Mouse (Mus musculus) midbrain, embryonic 15.5 days (tissue): Measurements from ENCODE around the gene Prpsap1. TPM values are rescaled to one million over a fixed set of nuclear protein-coding genes. Genes with fewer than 3 reads are reported as not detected.
A peak's percentile ranks its signal among the peaks of the same experiment; 100 is the strongest.

Experiments
- ATAC-seq: fragments of 200-750 bp; cut with Nextera tagmentation; replicated peaks from 2 replicates; pipeline ENCODE4 v1.8.0; 2017; ENCODE audit warnings: moderate TSS enrichment
- H3K27ac ChIP-seq: fragments of 300-500 bp; sonication (generic); 2 replicates; pipeline ENCODE4 v1.5.1; 2015; ENCODE audit warnings: mild to moderate bottlenecking, inconsistent platforms
- H3K27me3 ChIP-seq: fragments of 300-500 bp; sonication (generic); replicated peaks from 2 replicates; pipeline ENCODE4 v1.6.1; 2015; ENCODE audit warnings: inconsistent platforms
- H3K36me3 ChIP-seq: fragments of 300-500 bp; sonication (generic); replicated peaks from 2 replicates; pipeline ENCODE4 v1.6.1; 2015; ENCODE audit warnings: inconsistent platforms
- H3K4me1 ChIP-seq: fragments of 300-500 bp; sonication (generic); 2 replicates; pipeline ENCODE4 v1.6.1; 2015; ENCODE audit warnings: inconsistent platforms
- H3K4me2 ChIP-seq: fragments of 300-500 bp; sonication (generic); 2 replicates; pipeline ENCODE4 v1.6.1; 2015; ENCODE audit warnings: inconsistent platforms, mild to moderate bottlenecking, moderate library complexity
- H3K4me3 ChIP-seq: fragments of 300-500 bp; sonication (generic); 2 replicates; pipeline ENCODE4 v1.5.1; 2015; ENCODE audit warnings: mild to moderate bottlenecking, inconsistent platforms
- H3K9ac ChIP-seq: fragments of 300-500 bp; sonication (generic); 2 replicates; pipeline ENCODE4 v1.6.1; 2015; ENCODE audit warnings: mild to moderate bottlenecking, inconsistent platforms
- H3K9me3 ChIP-seq: fragments of 300-500 bp; sonication (generic); 2 replicates; pipeline ENCODE4 v1.6.1; 2016; ENCODE audit warnings: inconsistent platforms
- WGBS: fragments of 180-500 bp; shearing (Covaris S2); methylation state at CpG from one replicate; pipeline ENCODE4 v1.1.7; 2015; ENCODE audit warnings: mixed read lengths; 5-methylcytosine and 5-hydroxymethylcytosine counted together
- polyA plus RNA-seq: library from polyadenylated mRNA; unstranded; fragments of >200 nt; fragmentation: Nextera tagmentation; extraction: Ambion mirVana; gene quantifications from 2 replicates; pipeline ENCODE4 v1.2.1, GENCODE M21; 2015

Gene Prpsap1
- polyA plus RNA-seq, 1 experiment from 2014 or later = 199 TPM

DNA sequence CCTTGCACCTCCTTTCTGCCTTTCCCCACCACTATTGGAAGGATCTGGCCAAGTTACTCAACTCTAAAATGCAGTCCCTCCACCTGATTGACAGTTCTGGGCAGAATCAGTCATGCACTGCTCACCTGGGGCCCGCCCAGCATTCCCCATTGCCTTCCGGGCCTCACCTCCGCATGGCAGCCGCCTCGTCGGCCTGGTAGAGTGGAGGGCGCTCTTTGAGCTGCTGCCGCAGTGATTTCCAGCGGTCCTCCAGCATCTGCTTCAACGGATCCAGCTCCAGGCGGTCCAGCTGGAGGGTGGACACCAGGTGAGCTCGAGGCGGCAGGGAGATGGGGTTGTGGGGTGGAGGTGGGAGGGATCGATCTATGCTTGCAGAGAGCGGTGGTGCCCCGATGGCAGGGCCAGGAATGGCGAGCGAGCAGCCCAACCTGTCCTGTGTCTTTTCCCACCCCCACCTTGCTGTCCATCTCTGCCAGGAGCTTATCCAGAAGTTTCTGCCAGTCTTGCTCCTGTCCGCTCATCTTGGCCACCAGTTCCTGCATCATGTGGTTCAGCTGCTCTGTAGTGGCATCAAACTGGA lies 47.6 kb downstream of the Prpsap1 start:
- WGBS = 17% methylated on average over 19 of the region's 19 CpGs
- ATAC-seq = 0 out of 2 replicates have a peak, but pooled peaks have one; percentile 28
- H3K9ac ChIP-seq = 0 out of 2 replicates have a peak overlapping the region, but pooled peaks have one; percentile 11
- no peaks in the 10 kb centered on the region for H3K9me3 ChIP-seq
- H3K27ac ChIP-seq = no peak overlapping the region
- H3K36me3 ChIP-seq = no peaks in the 10 kb centered on the region
- no peak overlapping the region for H3K4me3 ChIP-seq
- H3K4me2 ChIP-seq = no peak overlapping the region
- H3K27me3 ChIP-seq = peaks cover 10% of the 10 kb centered on the region
- peaks cover 3% of the 10 kb centered on the region for H3K4me1 ChIP-seq

DNA sequence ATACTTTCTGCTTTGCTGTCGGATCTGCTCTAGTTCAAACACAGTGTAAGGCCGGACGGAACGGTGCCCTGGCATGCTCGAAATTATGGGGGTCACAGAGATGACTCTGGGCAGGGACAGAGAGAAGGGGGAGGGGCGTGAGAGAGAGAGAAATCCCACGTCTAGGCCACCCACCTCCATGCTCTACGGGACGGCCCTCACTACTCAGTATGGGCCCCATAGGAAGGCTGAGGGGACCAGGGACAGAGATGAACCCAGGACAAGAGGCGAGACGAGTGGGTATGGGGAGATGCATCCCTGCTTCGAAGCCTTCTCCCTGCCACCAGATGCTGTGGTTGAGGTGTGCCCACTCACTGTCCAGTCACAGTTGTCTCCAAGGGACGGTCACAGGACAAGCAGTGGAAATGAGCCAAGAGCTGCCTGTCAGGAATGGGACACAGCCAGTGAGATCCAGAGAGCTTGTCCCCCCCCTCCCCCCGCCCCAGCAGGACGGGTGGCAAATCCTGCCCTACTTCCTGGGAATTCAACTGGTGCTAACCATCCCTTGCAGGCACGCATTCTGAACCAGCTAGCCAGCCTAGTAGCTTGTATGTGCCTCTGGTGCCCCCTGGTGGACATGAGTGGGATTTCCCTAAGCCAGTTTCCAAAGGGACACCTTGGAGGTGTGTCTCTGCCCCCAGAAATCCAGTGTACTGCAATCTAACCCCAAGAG lies 48.2 kb downstream of the Prpsap1 start:
- H3K36me3 ChIP-seq = no peaks in the 10 kb centered on the region
- no peaks in the 10 kb centered on the region for H3K9me3 ChIP-seq
- 27% methylated on average over 16 of the region's 16 CpGs for WGBS
- no peak overlapping the region for H3K4me3 ChIP-seq
- peaks cover 3% of the 10 kb centered on the region for H3K4me1 ChIP-seq
- no peak overlapping the region for H3K4me2 ChIP-seq
- ATAC-seq = peak; percentile 37
- no peak overlapping the region for H3K9ac ChIP-seq
- peaks cover 10% of the 10 kb centered on the region for H3K27me3 ChIP-seq
- H3K27ac ChIP-seq = no peak overlapping the region

DNA sequence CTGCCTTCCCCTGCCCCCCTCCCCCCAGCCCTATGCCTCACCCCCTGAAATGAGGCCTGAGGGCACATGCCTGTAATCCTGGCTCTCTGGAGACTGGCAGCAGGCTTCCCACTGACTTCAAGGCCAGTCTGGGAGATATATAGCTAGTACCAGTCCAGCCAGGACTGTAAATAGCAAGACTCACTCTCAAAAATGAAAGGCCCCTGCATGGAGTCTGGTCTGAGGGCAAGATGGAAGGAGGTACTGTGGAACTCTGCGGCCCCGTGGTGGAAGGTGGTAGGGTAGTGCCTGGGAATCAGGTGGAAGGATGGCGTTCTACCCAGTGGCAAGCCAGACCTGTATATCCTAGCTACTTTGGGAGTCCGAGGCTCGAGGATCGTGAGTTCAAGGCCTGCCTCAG lies 50.1 kb downstream of the Prpsap1 start:
- WGBS = 86% methylated on average over 6 of the region's 6 CpGs
- H3K4me3 ChIP-seq = no peak overlapping the region
- H3K9ac ChIP-seq = no peak overlapping the region
- peaks cover 10% of the 10 kb centered on the region for H3K27me3 ChIP-seq
- no peaks in the 10 kb centered on the region; the same call in 1 of the 2 replicates for H3K36me3 ChIP-seq
- no peaks in the 10 kb centered on the region for H3K9me3 ChIP-seq
- peaks cover 3% of the 10 kb centered on the region for H3K4me1 ChIP-seq
- H3K27ac ChIP-seq = no peak overlapping the region
- H3K4me2 ChIP-seq = no peak overlapping the region
- ATAC-seq = no peak

DNA sequence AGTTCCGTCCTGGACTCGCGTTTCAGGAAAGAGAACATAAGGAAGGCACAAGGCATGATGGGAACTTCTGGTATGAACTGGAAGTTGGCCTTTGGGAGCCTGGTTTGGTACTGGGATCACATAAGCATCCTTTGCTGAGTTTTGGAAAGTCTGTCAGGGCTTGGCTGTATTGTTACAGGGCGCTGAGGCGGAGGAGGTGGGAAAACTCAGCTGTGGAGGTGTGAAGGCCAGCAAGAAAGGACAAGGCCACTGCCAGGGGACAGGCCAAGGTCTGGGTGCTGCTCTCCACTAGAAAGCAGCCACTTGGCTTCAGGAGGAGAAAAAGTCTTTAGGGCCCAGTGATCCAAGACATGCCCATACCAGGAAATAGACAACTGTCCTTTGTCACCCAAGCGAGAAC lies 50.7 kb downstream of the Prpsap1 start:
- no peak overlapping the region for H3K9ac ChIP-seq
- H3K36me3 ChIP-seq = no peaks in the 10 kb centered on the region; the same call in 1 of the 2 replicates
- no peak overlapping the region for H3K4me3 ChIP-seq
- peaks cover 3% of the 10 kb centered on the region for H3K4me1 ChIP-seq
- no peak overlapping the region for H3K4me2 ChIP-seq
- H3K27ac ChIP-seq = no peak overlapping the region
- peaks cover 10% of the 10 kb centered on the region for H3K27me3 ChIP-seq
- no peaks in the 10 kb centered on the region for H3K9me3 ChIP-seq
- ATAC-seq = no peak
- 80% methylated on average over 6 of the region's 6 CpGs for WGBS

DNA sequence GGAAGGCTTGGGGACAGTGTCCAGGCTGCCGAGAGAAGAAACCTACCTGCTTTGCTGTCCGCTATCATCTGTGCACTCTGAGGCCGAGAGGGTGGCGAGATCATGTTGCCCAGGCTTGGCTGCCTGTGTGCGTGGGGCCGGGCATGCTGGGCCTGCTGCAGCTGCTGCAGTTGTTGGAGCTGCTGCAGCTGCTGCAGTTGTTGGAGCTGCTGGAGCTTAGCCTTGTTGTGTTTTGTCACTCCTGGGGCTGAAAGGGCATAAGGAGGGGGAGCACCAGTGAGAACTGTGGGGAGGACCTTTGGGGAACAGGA lies 51.2 kb downstream of the Prpsap1 start:
- Histone ChIP-seq H3K4me3 (no peak overlapping the region), H3K4me2 (no peak overlapping the region), H3K9me3 (no peaks in the 10 kb centered on the region), H3K27me3 (peaks cover 10% of the 10 kb centered on the region), H3K36me3 (no peaks in the 10 kb centered on the region; the same call in 1 of the 2 replicates), H3K4me1 (peaks cover 3% of the 10 kb centered on the region), H3K9ac (no peak overlapping the region), H3K27ac (no peak overlapping the region)
- no peak for ATAC-seq
- WGBS = 74% methylated on average over 6 of the region's 6 CpGs

DNA sequence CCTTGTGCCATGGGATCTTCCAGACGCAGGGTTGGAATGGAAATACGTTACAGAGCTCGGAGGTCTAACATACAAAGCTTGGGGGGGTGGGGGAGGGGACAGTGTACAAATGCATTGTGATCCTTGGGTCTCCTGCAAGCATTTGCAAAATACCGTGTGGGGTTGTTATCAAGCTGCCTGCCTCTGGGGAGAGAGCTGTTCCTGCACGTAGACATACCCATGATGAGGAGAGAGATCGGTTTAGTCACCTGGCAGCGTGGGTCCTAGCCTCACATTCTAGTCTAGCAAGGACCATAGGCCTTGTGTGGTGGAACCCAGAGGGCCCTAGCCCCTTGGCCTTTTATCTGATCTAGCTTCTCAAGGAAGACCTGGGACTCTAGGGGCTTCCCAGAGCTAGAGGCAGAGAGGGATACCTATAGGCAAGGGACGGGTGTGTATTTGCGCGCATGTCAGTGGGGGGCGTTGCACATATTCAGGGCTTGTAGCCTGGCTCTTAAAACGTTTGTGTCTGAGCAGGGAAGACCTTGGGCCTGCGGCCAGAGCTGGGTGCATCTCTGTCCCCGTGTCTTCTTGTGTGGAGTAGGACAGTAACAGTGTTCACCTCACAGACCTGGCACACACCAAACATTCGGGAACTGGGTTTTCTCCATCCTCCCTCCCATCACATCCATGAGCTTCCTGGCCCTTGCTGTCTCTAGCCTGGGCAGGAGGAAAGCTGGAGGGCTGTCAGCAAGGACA lies 51.7 kb downstream of the Prpsap1 start:
- no peak overlapping the region for H3K4me2 ChIP-seq
- peaks cover 10% of the 10 kb centered on the region for H3K27me3 ChIP-seq
- ATAC-seq = no peak
- 76% methylated on average over 15 of the region's 15 CpGs for WGBS
- peaks cover 7% of the 10 kb centered on the region for H3K4me1 ChIP-seq
- H3K36me3 ChIP-seq = no peaks in the 10 kb centered on the region; the same call in 1 of the 2 replicates
- no peaks in the 10 kb centered on the region for H3K9me3 ChIP-seq
- H3K27ac ChIP-seq = no peak overlapping the region
- no peak overlapping the region for H3K9ac ChIP-seq
- no peak overlapping the region for H3K4me3 ChIP-seq

DNA sequence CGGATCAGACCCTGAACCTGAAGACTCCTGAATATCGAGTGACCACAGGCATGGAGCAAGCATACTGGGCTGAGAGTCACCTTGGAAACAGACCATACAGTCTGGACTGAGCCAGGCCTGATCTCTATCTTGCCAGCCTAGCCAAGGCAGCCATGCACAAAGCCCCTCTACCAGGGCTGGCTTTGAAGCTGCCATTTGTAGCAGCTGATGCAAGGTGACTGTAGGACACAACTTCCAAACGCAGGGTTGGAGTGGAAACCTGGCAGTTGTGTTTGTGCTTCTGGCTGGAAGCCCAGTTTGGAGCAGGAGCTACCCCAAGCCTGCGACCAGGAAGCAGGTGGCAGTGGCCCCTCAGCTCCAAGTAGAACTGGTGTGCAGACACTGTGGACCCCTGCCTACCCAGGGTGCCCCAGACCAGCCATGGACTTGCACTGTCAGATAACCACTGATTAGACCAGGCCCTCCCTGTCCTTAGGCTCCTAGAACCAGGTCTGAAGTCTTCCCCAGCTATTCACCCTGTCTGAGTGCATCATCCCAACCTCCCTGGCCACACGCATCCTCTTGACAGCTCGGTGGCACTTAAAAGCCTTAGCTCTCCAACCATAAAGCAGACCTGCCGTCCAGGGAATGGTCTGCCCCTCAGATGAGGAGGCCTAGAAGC lies 53.5 kb downstream of the Prpsap1 start:
- Histone ChIP-seq H3K4me3 (no peak overlapping the region), H3K36me3 (no peaks in the 10 kb centered on the region; the same call in 1 of the 2 replicates), H3K4me2 (no peak overlapping the region), H3K9me3 (no peaks in the 10 kb centered on the region), H3K27me3 (no peaks in the 10 kb centered on the region), H3K9ac (no peak overlapping the region), H3K4me1 (peaks cover 21% of the 10 kb centered on the region), H3K27ac (no peak overlapping the region)
- no peak for ATAC-seq
- 78% methylated on average over 7 of the region's 7 CpGs for WGBS

DNA sequence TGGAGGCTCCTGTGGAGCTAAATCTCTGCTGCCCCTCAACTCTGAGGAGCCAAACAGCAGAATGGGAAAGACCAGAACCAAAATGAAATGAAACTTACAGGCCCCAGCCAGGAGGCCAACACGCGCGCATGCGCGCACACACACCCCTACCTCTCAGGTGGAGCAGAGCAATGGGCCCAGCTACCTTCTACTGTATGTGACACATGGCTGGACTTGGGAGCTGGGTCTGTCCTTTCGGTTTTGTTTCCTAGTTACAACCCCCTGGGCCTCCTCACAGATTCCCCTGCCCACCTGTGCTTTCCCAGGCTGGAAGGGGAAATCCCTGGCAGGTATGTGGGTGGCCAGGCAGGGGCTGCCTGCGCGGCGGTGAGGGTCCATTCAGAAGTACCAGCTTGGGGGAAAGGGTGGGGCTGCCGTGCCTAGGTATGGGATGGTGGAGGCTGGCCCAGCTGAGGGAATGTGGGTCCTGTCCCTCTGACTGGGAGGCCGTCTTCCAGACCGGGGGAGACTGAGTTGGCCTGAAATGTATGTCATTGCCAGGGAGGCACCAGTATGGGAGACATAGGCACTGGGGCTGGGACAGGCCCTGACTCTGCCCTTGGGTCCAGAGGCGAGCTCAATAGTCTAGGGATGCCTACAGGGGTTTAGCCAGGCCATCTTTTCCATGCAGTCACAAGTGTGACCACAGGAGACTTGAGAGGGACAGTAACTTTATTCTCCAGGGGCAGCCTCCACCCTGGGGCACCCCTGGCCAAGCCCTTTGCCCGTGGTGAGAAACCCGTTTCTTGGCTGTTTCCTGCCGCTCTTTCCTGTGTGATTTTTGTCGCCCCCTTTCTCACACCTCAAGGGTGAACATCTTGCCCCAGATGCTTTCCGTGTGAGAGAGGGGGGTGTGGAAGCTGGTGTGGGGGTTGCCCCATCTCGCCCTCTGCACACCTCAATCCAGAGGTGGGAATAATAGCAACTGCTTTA lies 54.4 kb downstream of the Prpsap1 start:
- H3K4me3 ChIP-seq = no peak overlapping the region
- H3K27ac ChIP-seq = no peak overlapping the region
- WGBS = 89% methylated on average over 19 of the region's 19 CpGs
- H3K27me3 ChIP-seq = no peaks in the 10 kb centered on the region
- H3K4me2 ChIP-seq = no peak overlapping the region
- no peaks in the 10 kb centered on the region for H3K9me3 ChIP-seq
- no peaks in the 10 kb centered on the region; the same call in 1 of the 2 replicates for H3K36me3 ChIP-seq
- no peak for ATAC-seq
- peaks cover 28% of the 10 kb centered on the region for H3K4me1 ChIP-seq
- no peak overlapping the region for H3K9ac ChIP-seq

DNA sequence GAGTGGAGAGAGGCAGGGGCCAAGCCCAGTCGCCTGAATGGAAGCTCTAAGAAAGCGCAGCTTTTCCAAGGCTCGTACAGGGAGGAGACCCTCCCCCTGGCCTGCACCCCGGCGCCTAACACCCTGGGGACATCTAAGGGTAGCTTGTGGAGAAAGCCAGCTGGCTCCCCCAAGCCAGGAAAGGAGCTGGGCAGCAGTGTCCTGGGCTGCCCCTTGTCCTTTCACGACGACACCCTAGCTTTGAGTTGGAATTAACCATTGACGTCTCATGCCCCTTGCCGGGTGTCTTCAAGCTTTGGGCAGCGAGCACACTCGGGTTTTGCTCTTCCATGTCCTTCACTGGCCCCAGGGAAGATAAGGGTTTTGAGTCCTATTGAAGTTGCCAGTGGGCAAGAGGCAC lies 56.5 kb downstream of the Prpsap1 start:
- no peak overlapping the region for H3K9ac ChIP-seq
- H3K4me1 ChIP-seq = peaks cover 30% of the 10 kb centered on the region
- no peaks in the 10 kb centered on the region for H3K27me3 ChIP-seq
- WGBS = 85% methylated on average over 11 of the region's 11 CpGs
- ATAC-seq = no peak
- no peaks in the 10 kb centered on the region; the same call in 1 of the 2 replicates for H3K36me3 ChIP-seq
- no peak overlapping the region for H3K4me3 ChIP-seq
- no peaks in the 10 kb centered on the region for H3K9me3 ChIP-seq
- no peak overlapping the region for H3K4me2 ChIP-seq
- no peak overlapping the region for H3K27ac ChIP-seq

DNA sequence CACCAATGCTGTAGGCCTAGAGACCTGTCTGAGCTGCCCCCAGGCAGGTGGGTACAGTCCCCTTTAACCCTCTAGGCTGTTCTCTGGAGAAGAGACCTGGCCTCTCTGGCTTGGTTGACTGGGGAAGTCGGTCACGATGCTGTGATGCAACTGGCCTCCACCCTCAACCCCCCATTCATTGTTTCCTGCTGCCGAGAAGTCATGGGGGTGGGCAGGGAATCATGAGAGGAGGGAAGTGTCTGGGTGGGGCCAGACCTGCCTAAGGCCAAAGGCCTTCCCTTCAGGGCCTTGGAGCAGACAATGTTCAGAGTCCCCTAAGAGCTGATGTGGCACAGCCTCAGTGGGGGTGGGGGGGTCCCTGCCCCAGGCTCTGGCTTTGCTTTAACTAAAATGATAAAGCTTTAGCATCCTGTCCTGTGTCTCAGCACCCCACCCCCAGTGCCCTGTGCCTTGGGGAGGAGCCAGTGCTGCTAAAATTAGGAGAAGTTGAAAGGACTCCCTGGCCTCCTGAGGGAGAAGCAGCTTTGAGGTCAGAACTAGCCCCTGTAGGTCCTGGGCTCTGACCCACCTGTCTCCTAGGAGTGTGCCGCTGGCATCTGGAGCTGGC lies 57.2 kb downstream of the Prpsap1 start:
- Histone ChIP-seq H3K27me3 (no peaks in the 10 kb centered on the region), H3K4me1 (peaks cover 30% of the 10 kb centered on the region), H3K9ac (peak overlapping the region; percentile 17; the same call in 1 of the 2 replicates), H3K4me3 (no peak overlapping the region), H3K9me3 (no peaks in the 10 kb centered on the region), H3K36me3 (no peaks in the 10 kb centered on the region; the same call in 1 of the 2 replicates), H3K27ac (no peak overlapping the region), H3K4me2 (peak overlapping the region; percentile 70)
- WGBS = 64% methylated on average over 4 of the region's 4 CpGs
- no peak for ATAC-seq
